Mouse (Mus musculus): ENCODE results near the gene Gm14295. TPM values are rescaled to one million over a fixed set of nuclear protein-coding genes. Genes with fewer than 3 reads are reported as not detected.
"Not testable (repeated sequence)": the region's sequence is repeated elsewhere in the genome, so short reads cannot be mapped to it uniquely, and the experiment has no call there.

Gm14295 gene
- 10 to 100 TPM; 10.5 to 12.2 TPM for polyA plus RNA-seq (2017; shearing (Covaris generic))

DNA sequence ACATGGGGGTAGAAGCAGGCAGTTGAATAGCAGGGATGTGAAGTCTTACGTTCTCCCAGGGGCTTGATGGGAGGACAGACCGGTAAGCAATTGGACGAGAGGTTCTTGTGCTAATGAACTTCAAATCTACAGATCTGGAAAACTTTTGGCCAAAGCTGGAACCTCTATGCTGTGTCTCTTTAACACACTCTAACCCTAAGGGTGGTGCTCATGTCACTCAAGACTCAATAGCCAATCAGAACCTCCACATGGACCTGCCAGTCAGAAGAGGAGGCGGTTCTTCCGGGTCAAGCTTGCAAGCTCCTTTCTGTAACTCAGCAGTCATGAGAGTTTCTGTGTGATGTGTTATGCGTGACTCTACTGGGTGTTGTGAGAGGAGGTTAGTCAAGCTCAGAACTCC, at the start of gene Gm14295:
Gene Gm14295 (plus strand): TSS at position 301 of the 400 bp plus-strand sequence.
- not testable (repeated sequence) for ATAC-seq

DNA sequence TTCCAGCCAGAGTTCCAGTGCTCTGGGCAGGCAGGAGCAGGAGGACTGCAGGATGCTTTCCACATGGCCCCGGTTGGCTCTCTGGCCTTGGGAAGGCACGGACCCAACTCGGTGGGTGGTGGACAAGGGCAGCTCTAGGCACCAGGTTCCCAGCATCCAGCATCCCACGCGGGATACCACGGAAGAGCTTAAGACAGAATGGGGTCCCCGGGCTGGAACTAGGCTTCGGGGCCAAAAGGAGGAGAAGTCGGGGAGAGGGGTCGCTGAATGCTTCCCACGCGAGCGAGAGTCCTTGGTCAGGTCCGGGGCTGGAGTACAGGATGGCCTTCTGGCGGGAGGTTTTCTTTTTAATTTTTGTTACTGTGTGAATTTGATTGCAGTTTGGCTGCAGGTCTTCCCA, 373 bp downstream of the Gm14295 start:
- not testable (repeated sequence) for ATAC-seq

DNA sequence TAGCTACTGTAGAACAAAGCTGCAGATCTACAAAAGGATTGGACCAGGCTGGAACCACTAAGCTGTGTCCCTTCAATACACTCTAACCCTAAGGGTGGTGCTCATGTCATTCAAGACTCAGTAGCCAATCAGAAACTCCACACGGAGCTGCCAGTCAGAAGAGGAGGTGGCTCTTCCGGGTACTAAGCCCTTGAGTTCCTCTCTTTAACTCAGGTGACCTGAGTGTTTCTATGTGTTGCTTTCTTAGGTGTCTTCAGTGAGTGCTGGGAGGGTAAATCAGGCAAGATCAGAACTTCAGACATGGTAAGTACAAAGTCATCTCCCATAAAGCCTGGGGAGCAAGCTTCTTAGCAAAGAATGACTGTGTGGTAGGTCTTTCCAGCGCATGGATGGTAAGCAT, 32.4 kb downstream of the Gm14295 start, which contains the start of gene Gm14408:
Gene Gm14408 (plus strand): TSS at position 301 of the 400 bp plus-strand sequence.
- ATAC-seq, result not testable (repeated sequence)

Other genes with a start within 250 kb of the Gm14295 start
- 1 to 10 TPM; 2.8 to 4.4 TPM for gene Gm14308, start 162.3 kb upstream of the Gm14295 start, polyA plus RNA-seq (2017; shearing (Covaris generic))
- 1 to 10 TPM; 6.8 to 7.3 TPM for gene Zfp973, start 128.1 kb upstream of the Gm14295 start, polyA plus RNA-seq (2017; shearing (Covaris generic))
- 10 to 100 TPM in 1 of 2 experiments, 1 to 10 TPM in 1; 9.9 to 10.9 TPM for gene Gm14305, start 90.3 kb upstream of the Gm14295 start, polyA plus RNA-seq (2017; shearing (Covaris generic))
- not detected for gene Gm14408, start 32.5 kb downstream of the Gm14295 start, polyA plus RNA-seq (2017; shearing (Covaris generic))
- 1 to 10 TPM; 4.2 to 5.7 TPM for gene Gm14296, start 129.2 kb downstream of the Gm14295 start, polyA plus RNA-seq (2017; shearing (Covaris generic))
- 1 to 10 TPM in 1 of 2 experiments, under 1 TPM in 1; 0.47 to 2.7 TPM for gene Gm14419, start 202.3 kb downstream of the Gm14295 start, polyA plus RNA-seq (2017; shearing (Covaris generic))

Data from CD4-positive, CD25-positive, alpha-beta regulatory T cell, adult 4 months (primary cell).